Mouse (Mus musculus): ENCODE results near the gene Pdyn. TPM values are rescaled to one million over a fixed set of nuclear protein-coding genes. Genes with fewer than 3 reads are reported as not detected.

Pdyn gene
- total and polyA plus RNA-seq, 2 experiments from 2014 or later = 7.6 to 24.7 TPM

DNA sequence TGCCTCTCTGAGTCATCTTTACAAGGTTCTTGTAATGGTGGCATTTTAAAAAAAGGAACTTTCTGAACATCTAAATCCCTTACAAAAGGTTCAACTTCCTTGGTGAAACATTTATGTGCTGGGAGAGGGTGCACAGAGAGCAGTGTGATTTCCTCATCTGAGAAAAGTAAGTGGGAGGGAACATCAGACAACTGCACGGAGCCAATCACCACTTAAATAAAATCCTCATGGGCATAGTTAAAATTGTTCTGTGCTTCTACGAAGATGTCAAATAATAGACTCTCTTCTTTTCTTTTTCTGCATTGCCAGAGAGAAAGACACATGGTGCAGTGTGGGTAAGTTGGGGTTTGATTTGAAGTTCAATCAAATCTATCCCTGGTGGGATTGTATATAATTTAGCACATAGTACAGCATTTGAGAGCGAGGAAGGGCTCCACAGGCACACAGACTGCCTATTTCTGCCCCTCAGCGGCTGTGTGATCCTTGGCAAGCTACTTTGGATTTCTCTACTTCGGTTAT, 13.4 kb upstream of the Pdyn start:
- Histone ChIP-seq H3K36me3 (ENCODE audit: insufficient read depth, low read length) (no peaks in the 10 kb centered on the region), H3K27ac (ENCODE audit: low read depth, low read length) (no peak overlapping the region), H3K9ac (replicated peaks; ENCODE audit: low read length, poor library complexity, severe bottlenecking) (no peak overlapping the region), H3K4me3 (ENCODE audit: low read depth, low read length) (no peak overlapping the region), H3K9me3 (ENCODE audit: low read length) (no peaks in the 10 kb centered on the region), H3K27me3 (ENCODE audit: insufficient read depth, low read length) (no peaks in the 10 kb centered on the region; the same call in 1 of the 2 replicates), H3K4me1 (ENCODE audit: insufficient read depth, low read length) (no peaks in the 10 kb centered on the region), H3K4me2 (ENCODE audit: low read depth, low read length, poor library complexity, severe bottlenecking) (no peak overlapping the region)
- ATAC-seq (ENCODE audit: low FRiP score) (no peak), DNase-seq (ENCODE audit: low spot score) (no peak)
- WGBS = 62% methylated on average over 5 of the region's 5 CpGs
- TF ChIP-seq CTCF (IDR thresholded peaks at IDR 0.05) = no peak

DNA sequence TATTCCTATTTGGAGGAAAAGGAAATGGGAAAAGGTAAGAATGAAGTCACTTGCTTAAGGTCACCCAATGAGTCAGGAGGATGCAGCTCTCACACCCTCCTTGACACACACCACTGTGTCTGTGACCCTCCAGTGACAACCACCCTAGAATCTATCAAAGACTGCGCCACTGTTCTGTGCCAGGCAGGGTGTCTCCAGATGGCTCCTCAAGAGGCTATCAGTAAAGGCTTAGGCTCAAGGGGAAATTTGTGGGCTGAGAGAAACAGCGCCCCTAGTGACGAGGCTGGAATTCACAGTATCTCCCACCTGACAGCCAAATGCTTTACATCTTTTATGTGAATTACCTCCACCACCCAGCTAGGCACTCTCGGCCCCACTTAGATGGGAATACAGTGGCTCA, 3.6 kb downstream of the Pdyn start:
- Histone ChIP-seq H3K4me3 (ENCODE audit: low read depth, low read length) (no peak overlapping the region), H3K27ac (ENCODE audit: low read depth, low read length) (no peak overlapping the region), H3K4me1 (ENCODE audit: insufficient read depth, low read length) (peaks cover 6% of the 10 kb centered on the region; the same call in 1 of the 2 replicates), H3K9ac (replicated peaks; ENCODE audit: low read length, poor library complexity, severe bottlenecking) (no peak overlapping the region), H3K27me3 (ENCODE audit: insufficient read depth, low read length) (0 out of 2 replicates have a peak, but pooled peaks cover 4% of the 10 kb centered on the region), H3K36me3 (ENCODE audit: insufficient read depth, low read length) (no peaks in the 10 kb centered on the region), H3K9me3 (ENCODE audit: low read length) (no peaks in the 10 kb centered on the region), H3K4me2 (ENCODE audit: low read depth, low read length, poor library complexity, severe bottlenecking) (no peak overlapping the region)
- DNase-seq (ENCODE audit: low spot score) = peak; percentile 41
- 7% methylated on average over 4 of the region's 4 CpGs for WGBS
- TF ChIP-seq CTCF (IDR thresholded peaks at IDR 0.05) = peak; percentile 71
- ATAC-seq (ENCODE audit: low FRiP score) = no peak

DNA sequence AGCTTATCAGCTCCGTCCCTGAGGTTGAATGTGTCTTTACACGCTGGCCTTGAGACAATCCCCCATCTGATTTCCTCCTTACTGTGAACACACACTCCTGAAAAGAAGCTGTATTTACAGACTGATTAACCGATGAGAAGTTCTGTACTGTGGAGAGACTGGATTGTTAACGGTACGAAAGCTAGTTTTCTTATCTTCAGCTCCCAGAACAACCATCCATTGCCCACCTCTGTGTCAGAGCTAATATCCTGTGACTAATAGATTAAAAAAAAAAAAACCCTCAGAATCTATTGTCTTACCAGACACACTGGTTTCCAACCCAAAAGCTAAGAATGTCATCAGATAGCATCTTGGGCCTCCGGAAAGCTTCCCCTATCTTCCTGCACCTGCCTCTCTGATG, 5.3 kb downstream of the Pdyn start:
- no peak for DNase-seq (ENCODE audit: low spot score)
- no peak overlapping the region for H3K4me2 ChIP-seq (ENCODE audit: low read depth, low read length, poor library complexity, severe bottlenecking)
- H3K9me3 ChIP-seq (ENCODE audit: low read length) = no peaks in the 10 kb centered on the region
- no peak overlapping the region for H3K27ac ChIP-seq (ENCODE audit: low read depth, low read length)
- no peaks in the 10 kb centered on the region for H3K4me1 ChIP-seq (ENCODE audit: insufficient read depth, low read length)
- no peak for ATAC-seq (ENCODE audit: low FRiP score)
- H3K9ac ChIP-seq (replicated peaks; ENCODE audit: low read length, poor library complexity, severe bottlenecking) = no peak overlapping the region
- H3K27me3 ChIP-seq (ENCODE audit: insufficient read depth, low read length) = 0 out of 2 replicates have a peak, but pooled peaks cover under 1% of the 10 kb centered on the region
- H3K36me3 ChIP-seq (ENCODE audit: insufficient read depth, low read length) = no peaks in the 10 kb centered on the region
- 58% methylated on average over 6 of the region's 6 CpGs for WGBS
- TF ChIP-seq CTCF (IDR thresholded peaks at IDR 0.05) = no peak
- no peak overlapping the region for H3K4me3 ChIP-seq (ENCODE audit: low read depth, low read length)

DNA sequence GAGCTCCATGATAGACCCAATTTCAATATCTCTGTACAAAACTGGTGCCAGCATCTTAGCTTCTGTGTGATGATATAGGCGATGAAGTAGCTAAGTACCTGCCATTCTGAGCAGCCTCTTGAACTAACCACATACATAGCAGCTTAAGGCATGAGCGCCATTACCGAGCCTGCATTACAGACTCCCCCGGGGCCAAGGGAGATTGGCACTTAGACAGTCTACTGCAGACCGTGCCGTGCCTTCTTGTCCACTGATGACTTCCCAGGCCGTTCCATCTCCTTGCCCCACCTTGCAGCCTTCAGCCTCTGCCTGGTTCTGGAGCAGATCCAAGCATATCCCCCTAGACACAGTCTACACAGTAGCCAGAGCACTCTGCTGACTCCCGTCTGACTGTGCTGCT, 7.0 kb downstream of the Pdyn start:
- Histone ChIP-seq H3K4me1 (ENCODE audit: insufficient read depth, low read length) (no peaks in the 10 kb centered on the region), H3K36me3 (ENCODE audit: insufficient read depth, low read length) (no peaks in the 10 kb centered on the region), H3K27ac (ENCODE audit: low read depth, low read length) (no peak overlapping the region), H3K4me2 (ENCODE audit: low read depth, low read length, poor library complexity, severe bottlenecking) (no peak overlapping the region), H3K27me3 (ENCODE audit: insufficient read depth, low read length) (no peaks in the 10 kb centered on the region), H3K9me3 (ENCODE audit: low read length) (no peaks in the 10 kb centered on the region), H3K9ac (replicated peaks; ENCODE audit: low read length, poor library complexity, severe bottlenecking) (no peak overlapping the region), H3K4me3 (ENCODE audit: low read depth, low read length) (no peak overlapping the region)
- TF ChIP-seq CTCF (IDR thresholded peaks at IDR 0.05) = no peak
- DNase-seq (ENCODE audit: low spot score) = no peak
- 78% methylated on average over 8 of the region's 8 CpGs for WGBS
- ATAC-seq (ENCODE audit: low FRiP score) = no peak

DNA sequence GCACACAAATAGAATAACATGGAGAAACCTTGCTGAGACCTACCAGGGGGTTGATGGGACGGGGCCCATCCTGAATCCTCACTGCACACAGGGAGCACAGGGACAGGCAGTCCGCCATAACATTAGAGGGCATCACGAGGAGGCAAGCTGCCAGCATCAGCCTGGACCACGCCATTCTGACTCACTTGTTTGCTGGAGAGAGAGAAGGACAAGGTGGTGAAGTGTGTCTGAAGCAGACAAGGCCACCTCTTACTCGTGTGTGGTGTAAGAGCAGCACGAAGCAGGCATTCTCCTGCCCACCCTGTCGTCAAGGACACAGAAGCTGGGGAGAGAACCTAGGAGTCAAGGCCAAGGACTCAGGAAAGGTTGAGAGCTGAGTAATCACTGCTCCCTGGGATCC, 9.9 kb downstream of the Pdyn start:
- DNase-seq (ENCODE audit: low spot score) = no peak
- Histone ChIP-seq H3K27ac (ENCODE audit: low read depth, low read length) (no peak overlapping the region), H3K9me3 (ENCODE audit: low read length) (no peaks in the 10 kb centered on the region), H3K4me3 (ENCODE audit: low read depth, low read length) (no peak overlapping the region), H3K27me3 (ENCODE audit: insufficient read depth, low read length) (no peaks in the 10 kb centered on the region), H3K36me3 (ENCODE audit: insufficient read depth, low read length) (no peaks in the 10 kb centered on the region), H3K4me1 (ENCODE audit: insufficient read depth, low read length) (no peaks in the 10 kb centered on the region), H3K9ac (replicated peaks; ENCODE audit: low read length, poor library complexity, severe bottlenecking) (no peak overlapping the region), H3K4me2 (ENCODE audit: low read depth, low read length, poor library complexity, severe bottlenecking) (no peak overlapping the region)
- no peak for TF ChIP-seq CTCF (IDR thresholded peaks at IDR 0.05)
- ATAC-seq (ENCODE audit: low FRiP score) = no peak
- WGBS = 77% methylated on average over 7 of the region's 7 CpGs

DNA sequence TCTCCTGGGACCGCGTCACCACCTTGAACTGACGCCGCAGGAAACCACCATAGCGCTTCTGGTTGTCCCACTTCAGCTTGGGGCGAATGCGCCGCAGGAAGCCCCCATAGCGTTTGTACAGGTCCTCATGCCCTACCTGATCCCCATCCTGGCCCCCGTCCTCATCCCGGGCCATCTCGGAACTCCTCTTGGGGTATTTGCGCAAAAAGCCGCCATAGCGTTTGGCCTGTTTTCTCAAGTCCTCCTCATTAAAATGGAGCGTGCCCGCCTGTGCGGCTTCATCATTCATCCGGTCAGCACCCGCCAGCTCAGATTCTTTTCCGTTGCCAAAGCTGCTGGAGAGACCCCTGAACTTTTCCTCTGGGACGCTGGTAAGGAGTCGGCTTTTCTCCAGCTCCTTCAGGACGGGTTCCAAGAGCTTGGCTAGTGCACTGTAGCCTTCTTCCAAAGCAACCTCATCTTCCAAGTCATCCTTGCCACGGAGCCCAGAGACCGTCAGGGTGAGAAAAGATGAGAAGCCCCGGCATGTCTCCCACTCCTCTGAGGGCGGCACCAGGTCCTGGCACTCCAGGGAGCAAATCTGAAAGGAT, 11.5 kb downstream of the Pdyn start:
- DNase-seq (ENCODE audit: low spot score) (no peak), ATAC-seq (ENCODE audit: low FRiP score) (no peak)
- Histone ChIP-seq H3K9ac (replicated peaks; ENCODE audit: low read length, poor library complexity, severe bottlenecking) (no peak overlapping the region), H3K36me3 (ENCODE audit: insufficient read depth, low read length) (no peaks in the 10 kb centered on the region), H3K27ac (ENCODE audit: low read depth, low read length) (no peak overlapping the region), H3K4me2 (ENCODE audit: low read depth, low read length, poor library complexity, severe bottlenecking) (no peak overlapping the region), H3K9me3 (ENCODE audit: low read length) (no peaks in the 10 kb centered on the region), H3K27me3 (ENCODE audit: insufficient read depth, low read length) (no peaks in the 10 kb centered on the region), H3K4me3 (ENCODE audit: low read depth, low read length) (no peak overlapping the region), H3K4me1 (ENCODE audit: insufficient read depth, low read length) (no peaks in the 10 kb centered on the region)
- TF ChIP-seq CTCF (IDR thresholded peaks at IDR 0.05) = no peak
- 93% methylated on average over 28 of the region's 28 CpGs for WGBS

Measured in midbrain, postnatal 0 days (tissue).